Mouse (Mus musculus) ovary, adult 10 weeks (tissue): Measurements from ENCODE around the gene Ap5z1. TPM values are rescaled to one million over a fixed set of nuclear protein-coding genes. Genes with fewer than 3 reads are reported as not detected.

Experiments
- polyA plus RNA-seq: library from polyadenylated mRNA; stranded (reverse); fragments of 350-450 nt; fragmentation: Illumina TruSeq; extraction: RNeasy Lipid Tissue Mini Kit (QIAGEN cat#74804); gene quantifications from one replicate; pipeline ENCODE4 v1.2.3, GENCODE M21; 2014

The Ap5z1 gene
- 0.20 TPM for polyA plus RNA-seq

DNA sequence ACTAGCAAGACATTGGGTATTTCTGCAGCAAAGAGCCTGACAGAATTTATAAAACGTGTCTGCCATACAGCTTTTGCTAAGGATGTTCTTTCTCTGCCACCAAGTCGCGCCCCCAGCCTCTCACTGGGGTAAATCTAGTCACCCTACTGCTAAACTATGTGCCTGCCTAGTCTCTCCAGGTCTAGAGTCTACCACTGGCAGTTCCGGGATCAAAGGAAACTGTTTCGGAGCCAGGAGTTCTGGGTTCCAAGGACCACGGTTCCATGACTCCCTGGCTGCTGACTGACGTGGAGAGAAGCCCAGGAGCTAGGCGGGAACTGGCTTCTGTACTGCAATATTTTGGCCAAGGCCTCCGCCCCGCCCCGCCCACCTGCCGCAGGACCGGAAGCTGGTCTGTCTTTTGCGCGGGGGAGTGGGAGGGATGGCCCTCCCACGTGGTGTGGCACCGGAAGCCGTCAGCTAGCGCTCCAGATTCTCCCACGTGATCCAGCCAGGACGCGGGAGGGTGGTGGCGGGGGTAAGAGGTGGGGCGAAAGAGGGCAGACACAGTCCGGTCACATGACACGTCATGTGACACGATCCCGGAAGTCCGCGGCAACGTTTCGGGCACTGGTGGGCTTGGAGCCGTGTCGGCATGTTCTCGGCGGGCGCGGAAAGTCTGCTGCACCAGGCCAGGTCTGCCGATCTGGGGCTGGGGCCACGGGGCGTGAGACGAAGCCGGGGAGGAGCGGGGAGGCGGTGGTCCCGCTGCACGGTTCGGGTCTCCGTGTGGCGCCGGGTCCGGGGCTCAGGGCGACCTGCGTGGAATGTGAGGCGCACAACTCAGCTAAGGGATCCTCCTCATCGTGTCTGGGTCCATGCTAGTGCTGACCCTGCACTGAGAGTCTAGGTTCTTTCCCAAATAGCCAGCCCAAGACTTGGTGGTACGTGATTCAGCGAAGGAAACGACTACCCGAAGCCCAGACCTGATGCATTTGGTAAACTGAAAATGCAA, at the start of gene Ap5z1:
Gene Ap5z1, plus strand, starts transcription at position 484 of the 994 bp plus-strand sequence.

Other genes starting within 250 kb of the Ap5z1 start
- gene Foxk1, start 62.4 kb upstream of the Ap5z1 start, polyA plus RNA-seq, result 7.1 TPM
- 0.20 TPM for gene Papolb, start 66.1 kb downstream of the Ap5z1 start, polyA plus RNA-seq
- not detected for gene Radil, start 87.2 kb downstream of the Ap5z1 start, polyA plus RNA-seq
- 21.6 TPM for gene Mmd2, start 144.9 kb downstream of the Ap5z1 start, polyA plus RNA-seq
- 16.8 TPM for gene Wipi2, start 163.8 kb downstream of the Ap5z1 start, polyA plus RNA-seq
- gene Slc29a4, start 228.6 kb downstream of the Ap5z1 start, polyA plus RNA-seq, result 0.14 TPM